Mouse (Mus musculus) kidney, postnatal 14 days (tissue): Measurements from ENCODE around the gene Lrrtm3.

Experiments used
- DNase-seq: peaks from one replicate; pipeline ENCODE4 v3.0.0; 2022; ENCODE audit warnings: mixed read lengths

The Lrrtm3 gene

DNA sequence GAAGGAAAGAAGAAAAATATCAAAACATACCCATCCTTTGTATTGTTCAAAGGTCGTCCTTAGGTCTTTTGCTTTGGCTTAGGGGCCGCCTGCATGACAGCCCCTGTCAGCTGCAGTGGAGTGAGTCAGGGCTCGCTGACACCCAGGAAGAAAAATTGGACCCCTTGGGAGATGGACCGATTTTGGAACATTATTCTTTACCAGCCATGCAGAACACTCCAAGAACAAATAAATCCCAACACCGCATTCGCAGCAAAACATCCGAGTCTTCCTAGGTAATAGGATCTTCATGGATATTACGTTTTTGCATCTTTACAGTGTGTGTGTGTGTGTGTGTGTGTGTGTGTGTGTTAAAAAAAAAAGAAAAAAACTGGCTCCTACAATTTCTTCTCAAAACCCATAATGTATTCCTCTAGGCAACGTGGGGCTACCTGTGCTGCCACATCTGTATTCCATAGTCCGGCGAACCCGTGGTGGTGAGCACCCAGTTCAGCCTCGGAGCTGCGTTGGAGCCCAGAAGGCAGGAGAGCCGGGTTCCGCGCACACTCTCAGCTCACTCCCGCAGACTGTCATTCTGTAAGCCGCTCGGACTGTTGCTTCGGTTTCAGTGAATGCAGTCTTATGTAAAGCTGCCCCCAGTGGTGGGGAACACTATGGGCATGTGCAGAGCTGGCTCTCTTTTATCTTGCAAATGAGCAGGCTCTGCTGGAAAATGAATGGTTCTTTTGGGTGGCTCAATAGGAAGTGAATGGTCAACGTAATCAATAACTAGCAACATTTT is at the start of gene Lrrtm3:
Gene Lrrtm3 (minus strand): TSS at position 598 of the 781 bp plus-strand sequence.
- DNase-seq = peak; percentile 47

GRCm38 (mm10) chr10:64135481-64135880 is 45.4 kb upstream of the Lrrtm3 start:
- no peak for DNase-seq

DNA sequence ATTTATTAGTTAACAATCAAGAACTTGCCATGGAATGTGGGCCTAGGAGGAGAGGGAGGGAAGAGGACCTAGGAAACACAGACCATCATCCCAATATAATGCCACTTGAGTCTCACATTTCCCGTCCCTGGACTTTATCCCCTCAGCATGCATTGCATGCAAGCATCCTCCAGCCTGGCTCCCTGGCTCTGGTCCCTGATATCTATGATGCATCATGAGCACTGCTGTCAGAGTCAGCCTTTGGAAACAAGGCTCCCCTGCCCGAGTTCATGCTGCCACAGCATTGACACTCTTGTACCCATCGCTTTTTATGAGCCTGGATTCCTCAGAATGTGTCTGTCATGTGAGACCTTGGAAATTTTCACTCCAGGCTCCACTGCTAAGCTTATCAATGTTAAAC is 43.4 kb upstream of the Lrrtm3 start:
- no peak for DNase-seq

- no peak for DNase-seq
These were observed 40.5 kb upstream of the Lrrtm3 start for GRCm38 (mm10) chr10:64130397-64131150.

GRCm38 (mm10) chr10:64118833-64119232 is 28.8 kb upstream of the Lrrtm3 start:
- no peak for DNase-seq

DNA sequence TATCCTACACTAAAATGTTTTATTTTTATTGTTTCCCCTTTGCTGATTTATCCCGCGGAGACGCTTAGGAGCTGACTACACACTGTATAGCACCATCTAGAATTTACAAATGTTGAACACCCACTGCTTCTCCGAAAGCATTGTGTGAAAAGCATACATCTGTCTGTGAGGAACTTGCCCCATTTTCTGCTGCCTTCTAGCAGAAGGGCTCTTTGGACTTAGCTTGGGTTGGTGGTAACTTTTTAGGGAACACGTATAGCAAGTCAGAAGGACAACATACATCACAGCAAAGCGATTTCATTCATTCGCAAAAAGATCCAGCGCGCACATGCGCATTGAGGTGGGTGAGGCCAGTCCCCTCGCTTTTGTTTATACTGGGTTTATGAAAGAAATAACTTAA is 25.2 kb upstream of the Lrrtm3 start:
- no peak for DNase-seq

GRCm38 (mm10) chr10:64096532-64096931 is 6.5 kb upstream of the Lrrtm3 start:
- DNase-seq = no peak

GRCm38 (mm10) chr10:64088774-64089460 is 1.2 kb downstream of the Lrrtm3 start:
- DNase-seq = no peak

DNA sequence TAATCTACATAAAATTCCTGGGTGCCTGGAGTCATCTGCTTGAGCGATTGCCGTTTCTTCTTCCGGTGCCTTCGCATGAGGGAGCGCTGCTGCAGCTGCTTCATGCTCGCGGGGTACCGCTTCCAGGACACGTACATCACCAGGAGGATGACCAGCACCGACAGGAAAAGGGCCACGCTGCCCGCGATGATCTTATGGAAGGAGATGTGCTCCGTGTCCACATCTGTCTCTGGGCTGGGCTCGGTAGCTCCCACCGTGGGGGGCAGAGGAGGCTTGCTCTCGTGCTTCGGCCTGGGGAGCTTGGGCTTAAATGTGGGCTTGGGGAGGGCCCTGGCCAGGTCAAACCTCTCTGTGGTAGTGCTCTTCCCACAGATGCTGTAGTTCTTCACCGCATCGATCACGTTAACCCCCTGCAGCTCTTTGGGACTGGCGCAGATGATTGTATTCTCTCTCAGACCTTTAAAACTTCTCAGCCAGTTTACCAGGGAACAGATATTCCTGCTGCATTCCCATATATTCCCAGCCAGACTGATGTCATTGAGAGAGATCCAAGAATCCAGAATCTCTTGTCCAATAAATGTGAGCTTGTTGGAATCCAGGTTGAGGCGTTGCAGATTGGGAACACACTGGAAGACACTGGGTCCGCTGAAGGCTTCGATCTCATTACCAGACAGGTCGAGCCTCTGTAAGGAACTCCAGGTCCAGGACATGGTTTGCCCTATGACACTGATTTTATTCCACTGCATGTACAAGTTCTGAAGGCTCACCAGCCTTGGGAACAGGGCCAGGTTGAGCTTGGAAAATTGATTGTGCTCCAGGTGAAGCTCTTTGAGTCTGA is 1.9 kb downstream of the Lrrtm3 start:
- no peak for DNase-seq

- no peak for DNase-seq
These were observed 2.6 kb downstream of the Lrrtm3 start for GRCm38 (mm10) chr10:64087521-64087920.

- no peak for DNase-seq
These were observed 3.3 kb downstream of the Lrrtm3 start for GRCm38 (mm10) chr10:64086567-64087391.

DNA sequence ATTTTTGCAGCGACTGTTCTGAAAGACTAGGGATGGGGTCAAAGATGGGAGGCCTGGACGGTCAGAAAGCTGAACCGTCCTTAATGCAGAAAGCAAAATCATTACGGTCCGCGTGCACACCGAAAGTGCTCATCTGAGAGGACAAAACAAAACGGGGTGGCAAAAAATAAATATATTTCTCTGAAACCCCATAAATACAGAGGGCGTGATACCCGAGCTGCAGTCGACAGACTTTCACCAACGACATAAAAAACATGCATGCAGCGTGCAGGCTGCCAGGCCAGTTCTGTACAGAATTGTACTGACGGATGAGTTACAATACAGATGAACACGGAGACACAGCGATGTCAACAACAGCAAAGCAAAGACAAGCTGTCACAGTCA is 3.9 kb downstream of the Lrrtm3 start:
- DNase-seq = no peak

DNA sequence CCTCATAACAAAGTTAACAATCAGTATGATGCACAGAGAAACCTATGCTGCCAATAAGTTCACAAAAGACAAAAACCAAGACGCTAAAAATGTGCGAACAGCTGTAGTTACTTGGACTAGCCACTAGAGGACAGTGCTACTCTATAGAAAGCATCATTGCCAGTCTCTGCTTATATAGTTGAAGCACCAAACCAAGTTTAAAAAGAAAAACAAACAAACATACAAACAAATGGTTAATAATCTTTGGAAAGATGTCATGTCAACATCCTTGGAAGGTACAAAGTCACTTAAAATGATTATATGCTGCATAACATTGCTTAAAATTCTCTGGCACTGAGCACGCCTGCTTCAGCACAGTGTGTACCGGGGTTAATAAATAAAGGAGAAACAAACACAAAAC is 5.6 kb downstream of the Lrrtm3 start:
- peak; percentile 16 for DNase-seq

GRCm38 (mm10) chr10:64083813-64084212 is 6.3 kb downstream of the Lrrtm3 start:
- no peak for DNase-seq

DNA sequence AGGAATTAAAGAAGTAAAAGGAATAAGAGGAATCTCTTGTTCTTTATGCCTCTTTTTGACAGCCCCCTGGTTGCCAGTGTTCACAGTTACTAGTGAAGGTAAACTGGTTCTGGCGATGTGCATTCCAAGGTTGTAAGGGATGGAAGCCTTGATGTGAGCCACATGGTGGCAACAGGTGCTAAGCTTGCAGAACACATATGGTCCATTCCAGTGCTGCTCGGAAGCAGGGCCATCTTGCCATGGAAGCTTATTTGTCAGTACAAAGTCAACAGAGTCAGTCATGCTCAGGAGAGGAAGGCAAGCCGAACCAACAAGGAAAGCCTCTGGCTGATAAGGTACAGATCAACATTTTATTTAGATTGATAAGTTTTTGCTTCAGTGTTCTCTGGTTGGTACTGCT is 7.7 kb downstream of the Lrrtm3 start:
- DNase-seq = no peak

DNA sequence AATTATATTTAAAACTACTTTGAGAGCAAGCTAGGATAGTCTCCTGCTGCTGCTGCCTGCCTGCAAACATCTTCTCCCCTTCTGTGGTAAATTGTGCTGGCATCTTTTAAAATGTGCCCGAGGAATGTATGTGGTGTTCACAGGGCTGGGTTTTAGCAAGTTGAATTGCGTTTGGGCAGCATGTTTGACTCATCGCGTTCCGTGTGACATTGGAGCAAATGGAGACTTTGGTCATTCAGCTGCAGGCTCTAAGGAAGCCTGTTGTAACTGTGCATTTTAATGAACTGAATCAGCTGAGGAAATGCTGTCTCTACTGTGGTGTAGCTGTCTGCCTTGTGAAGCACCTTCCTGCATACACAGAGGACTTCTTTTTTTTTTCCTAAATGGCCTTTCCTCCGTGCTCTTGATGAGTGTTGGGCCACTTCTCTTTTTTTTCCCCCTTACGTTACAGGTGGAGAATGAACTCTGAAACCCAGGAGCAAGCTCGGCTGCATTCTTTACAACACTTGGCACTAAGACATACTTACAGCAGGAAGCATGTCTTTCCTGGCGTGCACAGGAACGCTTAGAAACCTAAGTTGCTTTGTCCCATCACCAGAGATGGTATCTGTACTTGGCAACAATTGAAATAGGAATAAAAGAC is 13.5 kb downstream of the Lrrtm3 start:
- DNase-seq = no peak

DNA sequence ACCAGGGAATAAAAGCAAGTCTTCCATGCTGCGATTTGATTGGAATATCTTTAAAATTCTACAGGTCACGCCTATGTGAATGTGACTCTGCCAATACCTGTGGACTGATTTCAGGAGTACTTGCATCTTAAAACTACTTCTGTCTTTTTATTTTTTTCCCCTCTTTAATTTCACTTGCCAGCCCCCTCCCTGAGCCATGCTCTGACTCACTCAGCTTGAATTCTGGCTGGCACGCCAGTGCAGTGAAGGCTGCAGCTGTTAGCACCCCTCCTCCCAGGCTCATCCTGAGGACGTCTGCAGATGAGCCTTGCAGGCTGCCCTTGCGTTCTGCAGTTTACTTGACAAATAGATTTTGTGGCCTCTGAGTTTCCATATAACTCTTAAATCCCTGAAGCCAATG is 14.1 kb downstream of the Lrrtm3 start:
- no peak for DNase-seq

- no peak for DNase-seq
These were observed 26.4 kb downstream of the Lrrtm3 start for GRCm38 (mm10) chr10:64063704-64064103.

GRCm38 (mm10) chr10:64049946-64050345 is 40.1 kb downstream of the Lrrtm3 start:
- DNase-seq = no peak

- no peak for DNase-seq
These were observed 40.9 kb downstream of the Lrrtm3 start for GRCm38 (mm10) chr10:64049151-64049550.

GRCm38 (mm10) chr10:64041892-64042291 is 48.2 kb downstream of the Lrrtm3 start:
- no peak for DNase-seq
